Mouse (Mus musculus) neural tube, embryonic 13.5 days (tissue): ENCODE data around the gene Sulf2. TPM values are rescaled to one million over a fixed set of nuclear protein-coding genes. Genes with fewer than 3 reads are reported as not detected.
"Not testable (repeated sequence)": the region's sequence is repeated elsewhere in the genome, so short reads cannot be mapped to it uniquely, and the experiment has no call there.

ENCODE experiments used
- ATAC-seq: fragments of 200-750 bp; cut with Nextera tagmentation; 2 replicates; pipeline ENCODE4 v1.8.0; 2017; ENCODE audit warnings: low read depth, mild to moderate bottlenecking, moderate TSS enrichment, moderate library complexity
- H3K27ac ChIP-seq: fragments of 300-500 bp; sonication (generic); replicated peaks from 2 replicates; pipeline ENCODE4 v1.5.1; 2015; ENCODE audit warnings: moderate library complexity, mild to moderate bottlenecking, inconsistent platforms
- H3K27me3 ChIP-seq: fragments of 300-500 bp; sonication (generic); 2 replicates; pipeline ENCODE4 v1.6.1; 2015; ENCODE audit warnings: mild to moderate bottlenecking, inconsistent platforms
- H3K36me3 ChIP-seq: fragments of 300-500 bp; sonication (generic); 2 replicates; pipeline ENCODE4 v1.6.1; 2015; ENCODE audit warnings: mild to moderate bottlenecking, inconsistent platforms
- H3K4me1 ChIP-seq: fragments of 300-500 bp; sonication (generic); replicated peaks from 2 replicates; pipeline ENCODE4 v1.6.1; 2015; ENCODE audit warnings: inconsistent platforms
- H3K4me2 ChIP-seq: fragments of 300-500 bp; sonication (generic); 2 replicates; pipeline ENCODE4 v1.6.1; 2015; ENCODE audit warnings: inconsistent platforms, mild to moderate bottlenecking, moderate library complexity
- H3K4me3 ChIP-seq: fragments of 300-500 bp; sonication (generic); 2 replicates; pipeline ENCODE4 v1.5.1; 2015; ENCODE audit warnings: mild to moderate bottlenecking, inconsistent platforms
- H3K9ac ChIP-seq: fragments of 300-500 bp; sonication (generic); 2 replicates; pipeline ENCODE4 v1.6.1; 2015; ENCODE audit warnings: moderate library complexity, mild to moderate bottlenecking, inconsistent platforms
- H3K9me3 ChIP-seq: fragments of 300-500 bp; sonication (generic); 2 replicates; pipeline ENCODE4 v1.6.1; 2016; ENCODE audit warnings: inconsistent platforms
- WGBS: fragments of 180-500 bp; shearing (Covaris S2); methylation state at CpG from one replicate; pipeline ENCODE4 v1.1.7; 2015; 5-methylcytosine and 5-hydroxymethylcytosine counted together
- polyA plus RNA-seq: library from polyadenylated mRNA; unstranded; fragments of >200 nt; fragmentation: Nextera tagmentation; extraction: Ambion mirVana; gene quantifications from 2 replicates; pipeline ENCODE4 v1.2.1, GENCODE M21; 2015

Gene Sulf2
- polyA plus RNA-seq: 116 and 122 TPM in 2 replicates

- Histone ChIP-seq H3K27ac (peak within 1 kb of the TSS; percentile 95), H3K36me3 (no peaks in the 10 kb centered on the region), H3K4me2 (peak within 1 kb of the TSS; percentile 94), H3K4me1 (peaks cover 70% of the 10 kb centered on the region), H3K9me3 (no peaks in the 10 kb centered on the region), H3K4me3 (peak within 1 kb of the TSS; percentile 79), H3K27me3 (peaks cover 24% of the 10 kb centered on the region), H3K9ac (peak within 1 kb of the TSS; percentile 93)
- ATAC-seq: peak; percentile 64
- 0% methylated on average over 23 of the region's 23 CpGs for WGBS
Observed at GRCm38 (mm10) chr2:166155454-166155815, at the start of gene Sulf2. TSS of gene Sulf2 (minus strand) at chr2:166155663.

- Histone ChIP-seq H3K4me1 (peaks cover 10% of the 10 kb centered on the region), H3K36me3 (no peaks in the 10 kb centered on the region), H3K27me3 (peaks cover 14% of the 10 kb centered on the region; the same call in 1 of the 2 replicates), H3K27ac (no peak overlapping the region), H3K9ac (no peak overlapping the region), H3K4me2 (no peak overlapping the region), H3K4me3 (no peak overlapping the region), H3K9me3 (no peaks in the 10 kb centered on the region)
- 91% methylated on average over 13 of the region's 13 CpGs for WGBS
- no peak for ATAC-seq
Observed at GRCm38 (mm10) chr2:166204174-166204573, 48.7 kb upstream of the Sulf2 start.

GRCm38 (mm10) chr2:166203647-166204046 lies 48.2 kb upstream of the Sulf2 start:
- no peak overlapping the region for H3K4me3 ChIP-seq

GRCm38 (mm10) chr2:166197964-166198363 lies 42.5 kb upstream of the Sulf2 start:
- H3K4me3 ChIP-seq: no peak overlapping the region
- no peak; the same call in 1 of the 2 replicates for ATAC-seq
- no peaks in the 10 kb centered on the region for H3K36me3 ChIP-seq
- peaks cover 32% of the 10 kb centered on the region for H3K4me1 ChIP-seq
- WGBS: 51% methylated on average over 7 of the region's 7 CpGs
- H3K9ac ChIP-seq: no peak overlapping the region
- H3K27ac ChIP-seq: no peak overlapping the region
- H3K4me2 ChIP-seq: no peak overlapping the region
- H3K27me3 ChIP-seq: peaks cover 36% of the 10 kb centered on the region
- no peaks in the 10 kb centered on the region for H3K9me3 ChIP-seq

More at GRCm38 (mm10) chr2:166203647-166204046, 48.2 kb upstream of the Sulf2 start:
- Histone ChIP-seq H3K9me3 (no peaks in the 10 kb centered on the region), H3K4me1 (peaks cover 11% of the 10 kb centered on the region), H3K36me3 (no peaks in the 10 kb centered on the region), H3K27ac (no peak overlapping the region), H3K9ac (no peak overlapping the region), H3K27me3 (peaks cover 19% of the 10 kb centered on the region), H3K4me2 (no peak overlapping the region)
- no peak for ATAC-seq
- 84% methylated on average over 12 of the region's 12 CpGs for WGBS

- H3K4me2 ChIP-seq: no peak overlapping the region
- WGBS: 73% methylated on average over 6 of the region's 6 CpGs
Observed at GRCm38 (mm10) chr2:166197064-166197463, 41.6 kb upstream of the Sulf2 start.

GRCm38 (mm10) chr2:166196080-166196786 lies 40.8 kb upstream of the Sulf2 start:
- Histone ChIP-seq H3K27me3 (peaks cover 33% of the 10 kb centered on the region), H3K36me3 (no peaks in the 10 kb centered on the region), H3K27ac (no peak overlapping the region), H3K4me1 (peaks cover 32% of the 10 kb centered on the region), H3K4me2 (no peak overlapping the region), H3K4me3 (no peak overlapping the region), H3K9ac (no peak overlapping the region), H3K9me3 (no peaks in the 10 kb centered on the region)
- 69% methylated on average over 13 of the region's 13 CpGs for WGBS
- no peak for ATAC-seq

More at GRCm38 (mm10) chr2:166197064-166197463, 41.6 kb upstream of the Sulf2 start:
- no peak overlapping the region for H3K9ac ChIP-seq
- H3K4me1 ChIP-seq: peaks cover 32% of the 10 kb centered on the region
- no peaks in the 10 kb centered on the region for H3K36me3 ChIP-seq
- H3K27me3 ChIP-seq: peaks cover 32% of the 10 kb centered on the region
- H3K27ac ChIP-seq: no peak overlapping the region
- no peak for ATAC-seq
- no peaks in the 10 kb centered on the region for H3K9me3 ChIP-seq
- H3K4me3 ChIP-seq: no peak overlapping the region

- Histone ChIP-seq H3K9me3 (no peaks in the 10 kb centered on the region), H3K36me3 (no peaks in the 10 kb centered on the region), H3K9ac (no peak overlapping the region), H3K4me1 (peaks cover 40% of the 10 kb centered on the region), H3K27ac (no peak overlapping the region), H3K4me3 (no peak overlapping the region), H3K4me2 (no peak overlapping the region), H3K27me3 (peaks cover 29% of the 10 kb centered on the region)
- ATAC-seq: no peak
- WGBS: 78% methylated on average over 6 of the region's 6 CpGs
Observed at GRCm38 (mm10) chr2:166195041-166195440, 39.6 kb upstream of the Sulf2 start.

GRCm38 (mm10) chr2:166194112-166194758 lies 38.8 kb upstream of the Sulf2 start:
- H3K9ac ChIP-seq: no peak overlapping the region
- H3K4me3 ChIP-seq: no peak overlapping the region
- H3K36me3 ChIP-seq: no peaks in the 10 kb centered on the region
- H3K27me3 ChIP-seq: peaks cover 29% of the 10 kb centered on the region
- H3K4me2 ChIP-seq: no peak overlapping the region
- H3K4me1 ChIP-seq: peaks cover 40% of the 10 kb centered on the region
- H3K9me3 ChIP-seq: no peaks in the 10 kb centered on the region
- H3K27ac ChIP-seq: no peak overlapping the region
- WGBS: 69% methylated on average over 16 of the region's 16 CpGs
- ATAC-seq: no peak

GRCm38 (mm10) chr2:166193509-166193908 lies 38.0 kb upstream of the Sulf2 start:
- peaks cover 42% of the 10 kb centered on the region for H3K4me1 ChIP-seq
- no peak overlapping the region for H3K4me2 ChIP-seq
- H3K9ac ChIP-seq: no peak overlapping the region
- H3K27me3 ChIP-seq: peaks cover 29% of the 10 kb centered on the region
- 88% methylated on average over 3 of the region's 3 CpGs for WGBS
- no peak overlapping the region for H3K27ac ChIP-seq
- no peak overlapping the region for H3K4me3 ChIP-seq
- ATAC-seq: no peak
- H3K9me3 ChIP-seq: no peaks in the 10 kb centered on the region
- no peaks in the 10 kb centered on the region for H3K36me3 ChIP-seq

GRCm38 (mm10) chr2:166190816-166191215 lies 35.4 kb upstream of the Sulf2 start:
- Histone ChIP-seq H3K4me1 (peaks cover 45% of the 10 kb centered on the region), H3K27me3 (peaks cover 25% of the 10 kb centered on the region), H3K4me2 (no peak overlapping the region), H3K9ac (no peak overlapping the region), H3K9me3 (no peaks in the 10 kb centered on the region), H3K36me3 (no peaks in the 10 kb centered on the region), H3K27ac (no peak overlapping the region), H3K4me3 (no peak overlapping the region)
- WGBS: 57% methylated on average over 8 of the region's 8 CpGs
- ATAC-seq: no peak

GRCm38 (mm10) chr2:166189191-166189590 lies 33.7 kb upstream of the Sulf2 start:
- Histone ChIP-seq H3K9me3 (no peaks in the 10 kb centered on the region), H3K27me3 (peaks cover 32% of the 10 kb centered on the region), H3K4me3 (no peak overlapping the region), H3K27ac (0 out of 2 replicates have a peak overlapping the region, but pooled peaks have one; percentile 63), H3K9ac (no peak overlapping the region), H3K4me2 (no peak overlapping the region), H3K4me1 (peaks cover 40% of the 10 kb centered on the region), H3K36me3 (no peaks in the 10 kb centered on the region)
- ATAC-seq: no peak
- WGBS: 92% methylated on average over 11 of the region's 11 CpGs

GRCm38 (mm10) chr2:166187874-166188453 lies 32.5 kb upstream of the Sulf2 start:
- Histone ChIP-seq H3K27ac (peak overlapping the region; percentile 63), H3K4me1 (peaks cover 40% of the 10 kb centered on the region), H3K27me3 (peaks cover 32% of the 10 kb centered on the region)
- WGBS: 28% methylated on average over 11 of the region's 11 CpGs
- ATAC-seq: peak; percentile 29; the same call in 1 of the 2 replicates
- H3K9ac ChIP-seq, H3K4me2 ChIP-seq, H3K36me3 ChIP-seq, H3K9me3 ChIP-seq, H3K4me3 ChIP-seq: not testable (repeated sequence)
